Mouse (Mus musculus) kidney, postnatal 0 days (tissue): ENCODE results near the gene Lzts2. TPM values are rescaled to one million over a fixed set of nuclear protein-coding genes. Genes with fewer than 3 reads are reported as not detected.

Experiments used
- ATAC-seq: fragments of 200-750 bp; cut with Nextera tagmentation; replicated peaks from 2 replicates; pipeline ENCODE4 v1.8.0; 2017; ENCODE audit warnings: low read depth, moderate number of reproducible peaks, moderate TSS enrichment, moderate library complexity; ENCODE audit not compliant: low FRiP score
- DNase-seq: peaks from one replicate; pipeline ENCODE4 v3.0.0-alpha.2; 2016; ENCODE audit warnings: low spot score
- H3K27ac ChIP-seq: fragments of 300-500 bp; sonication (generic); 2 replicates; pipeline ENCODE4 v1.5.1; 2014; ENCODE audit warnings: mild to moderate bottlenecking
- H3K27me3 ChIP-seq: fragments of 300-500 bp; sonication (generic); 2 replicates; pipeline ENCODE4 v1.6.1; 2014; ENCODE audit warnings: low read length, mixed read lengths; ENCODE audit not compliant: insufficient read depth
- H3K36me3 ChIP-seq: fragments of 300-500 bp; sonication (generic); 2 replicates; pipeline ENCODE4 v1.6.1; 2014; ENCODE audit warnings: low read length, mixed read lengths; ENCODE audit not compliant: insufficient read depth
- H3K4me1 ChIP-seq: fragments of 300-500 bp; sonication (generic); replicated peaks from 2 replicates; pipeline ENCODE4 v1.6.1; 2014; ENCODE audit warnings: antibody characterized with exemption, low read length, mixed read lengths; ENCODE audit not compliant: insufficient read depth
- H3K4me2 ChIP-seq: fragments of 300-500 bp; sonication (generic); 2 replicates; pipeline ENCODE4 v1.6.1; 2014; ENCODE audit warnings: mild to moderate bottlenecking, low read length, moderate library complexity, mixed read lengths
- H3K4me3 ChIP-seq: fragments of 300-500 bp; sonication (generic); replicated peaks from 2 replicates; pipeline ENCODE4 v1.5.1; 2014; ENCODE audit warnings: low read depth, low read length
- H3K9ac ChIP-seq: fragments of 300-500 bp; sonication (generic); 2 replicates; pipeline ENCODE4 v1.6.1; 2014; ENCODE audit warnings: low read depth, low read length
- H3K9me3 ChIP-seq: fragments of 300-500 bp; sonication (generic); replicated peaks from 2 replicates; pipeline ENCODE4 v1.6.1; 2016; ENCODE audit warnings: low read length, inconsistent platforms, mixed read lengths
- CTCF ChIP-seq: IDR thresholded peaks from 2 replicates; pipeline ENCODE4 v1.5.1; 2016; ENCODE audit warnings: antibody characterized with exemption, low read depth, mild to moderate bottlenecking, moderate library complexity
- WGBS: fragments of 180-500 bp; shearing (Covaris S2); extraction: QIAGEN DNeasy Blood & Tissue Kit; methylation state at CpG from one replicate; pipeline ENCODE4 v1.1.7; 2014; 5-methylcytosine and 5-hydroxymethylcytosine counted together
- polyA plus RNA-seq: library from polyadenylated mRNA; unstranded; fragments of >200 nt; fragmentation: Nextera tagmentation; extraction: Ambion mirVana; gene quantifications from 2 replicates; pipeline ENCODE4 v1.2.1, GENCODE M21; 2015

Lzts2 gene
- polyA plus RNA-seq, 1 experiment from 2014 or later, result 69.5 TPM

DNA sequence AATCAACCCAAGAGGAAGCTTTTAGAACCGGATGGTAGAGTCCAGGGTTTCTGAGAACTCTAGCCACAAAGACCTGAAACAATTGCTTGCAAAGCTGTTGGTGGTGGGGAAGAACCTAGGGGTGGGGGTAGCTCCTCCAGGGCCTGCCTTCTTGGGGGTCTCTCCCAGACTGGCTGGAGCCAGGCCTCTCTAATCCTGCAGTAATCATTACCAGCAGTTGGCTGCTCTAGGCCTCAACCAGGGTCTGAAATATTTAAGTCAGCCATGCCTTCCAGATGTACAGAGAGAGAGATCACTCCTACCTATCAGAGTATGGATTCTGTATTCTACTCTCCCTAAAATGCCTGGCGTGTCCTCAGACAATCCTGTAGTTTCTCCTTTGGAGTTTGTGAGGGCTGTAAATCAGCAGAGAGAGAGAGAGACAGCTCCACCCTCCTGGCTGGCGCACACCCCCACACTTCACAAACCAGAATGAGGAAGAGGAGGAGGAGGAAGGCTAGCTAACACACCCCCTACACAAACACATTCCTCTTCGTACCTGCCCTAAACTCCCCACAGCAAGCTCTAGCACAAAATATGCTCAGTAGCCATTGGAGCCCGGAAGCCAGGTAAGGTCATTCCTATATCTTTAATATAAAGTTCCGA is 511 bp upstream of the Lzts2 start:
- Histone ChIP-seq H3K9me3 (no peaks in the 10 kb centered on the region), H3K4me1 (peaks cover 28% of the 10 kb centered on the region), H3K27ac (peak overlapping the region; percentile 99), H3K27me3 (no peaks in the 10 kb centered on the region), H3K9ac (no peak overlapping the region), H3K4me2 (peak overlapping the region; percentile 97; the same call in 1 of the 2 replicates), H3K4me3 (no peak overlapping the region), H3K36me3 (0 out of 2 replicates have a peak, but pooled peaks cover 11% of the 10 kb centered on the region)
- no peak for TF ChIP-seq CTCF
- no peak for DNase-seq
- ATAC-seq, result no peak
- WGBS, result 47% methylated on average over 6 of the region's 6 CpGs

DNA sequence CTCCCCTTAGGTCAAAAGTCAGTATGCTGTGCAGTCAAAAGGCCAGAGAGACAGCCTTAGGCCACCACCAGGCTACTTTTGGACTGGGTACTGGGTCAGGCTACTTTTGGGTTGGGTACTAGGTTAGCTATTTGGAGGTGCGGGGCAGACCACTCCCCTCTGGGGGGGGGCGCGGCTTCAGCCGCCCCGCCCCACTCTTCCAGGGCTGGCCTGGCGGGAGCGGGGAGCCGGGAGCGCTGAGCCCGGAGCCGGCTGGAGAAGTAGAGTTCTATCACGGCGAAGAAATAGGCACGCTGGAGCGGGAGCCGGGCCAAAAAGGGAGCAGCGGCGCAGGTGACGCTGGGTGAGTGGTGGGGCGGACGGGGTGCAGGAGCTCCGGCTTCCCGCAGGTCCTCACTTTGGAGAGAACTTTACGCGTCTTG is 778 bp downstream of the Lzts2 start:
- TF ChIP-seq CTCF, result no peak
- H3K4me3 ChIP-seq, result peak overlapping the region; percentile 73
- H3K27me3 ChIP-seq, result no peaks in the 10 kb centered on the region
- DNase-seq, result peak; percentile 63
- H3K9ac ChIP-seq, result peak overlapping the region; percentile 76
- H3K9me3 ChIP-seq, result no peaks in the 10 kb centered on the region
- ATAC-seq, result peak; percentile 25
- WGBS, result under 1% methylated on average over 25 of the region's 25 CpGs
- peak overlapping the region; percentile 97 for H3K4me2 ChIP-seq
- 0 out of 2 replicates have a peak, but pooled peaks cover 8% of the 10 kb centered on the region for H3K36me3 ChIP-seq
- peaks cover 39% of the 10 kb centered on the region for H3K4me1 ChIP-seq
- peak overlapping the region; percentile 99 for H3K27ac ChIP-seq

DNA sequence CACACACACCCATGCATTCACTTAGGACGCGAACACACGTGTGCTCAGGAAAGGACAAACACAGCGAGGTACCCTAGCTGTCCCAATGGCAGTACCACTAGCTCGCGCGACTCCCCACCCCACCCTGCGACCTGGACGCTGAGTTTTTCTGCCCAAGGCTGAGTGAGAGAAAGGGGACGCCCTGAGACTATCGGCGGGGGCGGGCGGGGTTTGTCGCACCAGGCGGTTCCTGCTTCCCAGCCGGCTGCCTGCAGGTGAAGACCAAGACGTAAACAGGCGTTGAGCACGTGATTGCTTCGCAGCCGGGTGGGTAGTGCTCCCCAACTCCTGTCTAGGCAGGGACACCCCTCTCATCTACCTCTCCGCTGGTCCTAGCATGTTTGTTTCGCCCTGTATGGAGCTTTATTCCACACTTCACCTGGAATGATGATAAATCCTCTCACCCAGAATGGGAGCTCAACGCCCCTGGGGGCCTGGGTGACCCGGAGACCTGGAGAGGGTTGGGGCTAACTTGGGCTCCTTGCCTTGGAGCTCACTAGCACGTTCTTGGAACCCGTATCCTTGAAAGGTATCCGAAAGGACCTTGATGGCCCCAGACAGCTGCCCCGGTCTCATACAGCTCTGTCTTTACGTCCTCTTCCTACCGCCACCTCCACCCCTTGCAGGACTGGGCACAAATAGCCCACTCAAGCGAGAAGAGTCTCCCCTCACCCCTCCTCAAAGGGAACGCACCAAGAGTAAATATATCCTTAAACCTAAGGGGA is 1.5 kb downstream of the Lzts2 start:
- Histone ChIP-seq H3K27me3 (no peaks in the 10 kb centered on the region), H3K9me3 (no peaks in the 10 kb centered on the region), H3K9ac (peak overlapping the region; percentile 76), H3K27ac (peak overlapping the region; percentile 99), H3K4me3 (peak overlapping the region; percentile 73), H3K36me3 (0 out of 2 replicates have a peak, but pooled peaks cover 1% of the 10 kb centered on the region), H3K4me2 (peak overlapping the region; percentile 97), H3K4me1 (peaks cover 42% of the 10 kb centered on the region)
- no peak for ATAC-seq
- peak; percentile 48 for DNase-seq
- WGBS, result under 1% methylated on average over 34 of the region's 34 CpGs
- no peak for TF ChIP-seq CTCF

DNA sequence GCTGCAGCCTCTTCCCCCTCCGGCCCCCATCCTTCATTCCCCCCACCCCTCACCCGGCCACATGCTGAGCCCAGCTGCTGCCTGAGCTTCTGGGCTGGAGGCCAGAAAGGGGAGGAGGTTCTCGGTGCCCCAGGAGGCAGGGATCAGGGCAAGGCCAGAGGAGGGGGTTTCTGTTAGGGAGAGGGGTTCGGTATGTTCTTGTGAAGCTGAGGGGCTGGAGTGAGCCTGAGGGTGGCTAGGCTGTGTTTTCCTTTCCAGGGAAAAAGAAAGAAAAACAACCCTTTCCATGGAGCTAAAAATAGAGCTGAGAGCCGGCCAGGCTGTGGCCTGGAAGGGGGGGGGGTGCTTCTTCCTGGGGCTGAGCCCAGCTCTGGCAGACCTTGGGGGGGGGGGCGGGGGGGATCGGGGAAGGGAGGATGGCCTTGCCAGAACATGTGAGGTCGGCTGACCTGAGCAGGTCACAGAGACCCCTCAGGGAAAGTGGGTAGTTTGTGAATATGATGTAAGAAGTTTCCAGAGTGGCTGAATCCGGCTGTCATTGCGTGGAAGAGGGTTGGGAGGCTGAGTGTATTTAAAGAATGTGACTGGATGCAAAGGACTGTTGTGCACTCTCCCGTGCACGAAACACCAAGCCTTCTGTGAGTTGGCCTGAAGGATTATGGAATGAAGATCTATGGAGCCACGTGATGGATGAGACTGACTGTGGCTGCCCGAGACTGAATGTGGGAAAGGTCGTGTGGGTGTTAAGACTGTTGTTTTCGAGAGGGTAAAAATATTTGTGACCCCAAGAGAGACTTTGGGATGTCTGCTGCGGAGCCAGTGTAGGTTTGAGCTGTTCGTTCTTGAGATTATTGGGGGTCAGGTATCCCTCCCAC is 2.4 kb downstream of the Lzts2 start:
- Histone ChIP-seq H3K4me3 (peak overlapping the region; percentile 73), H3K9ac (peak overlapping the region; percentile 86), H3K4me2 (peak overlapping the region; percentile 97), H3K4me1 (peaks cover 50% of the 10 kb centered on the region), H3K9me3 (no peaks in the 10 kb centered on the region), H3K36me3 (peaks cover 5% of the 10 kb centered on the region), H3K27ac (peak overlapping the region; percentile 99), H3K27me3 (no peaks in the 10 kb centered on the region)
- ATAC-seq (peak; percentile 31), DNase-seq (peak; percentile 92)
- no peak for TF ChIP-seq CTCF
- 0% methylated on average over 17 of the region's 18 CpGs for WGBS

DNA sequence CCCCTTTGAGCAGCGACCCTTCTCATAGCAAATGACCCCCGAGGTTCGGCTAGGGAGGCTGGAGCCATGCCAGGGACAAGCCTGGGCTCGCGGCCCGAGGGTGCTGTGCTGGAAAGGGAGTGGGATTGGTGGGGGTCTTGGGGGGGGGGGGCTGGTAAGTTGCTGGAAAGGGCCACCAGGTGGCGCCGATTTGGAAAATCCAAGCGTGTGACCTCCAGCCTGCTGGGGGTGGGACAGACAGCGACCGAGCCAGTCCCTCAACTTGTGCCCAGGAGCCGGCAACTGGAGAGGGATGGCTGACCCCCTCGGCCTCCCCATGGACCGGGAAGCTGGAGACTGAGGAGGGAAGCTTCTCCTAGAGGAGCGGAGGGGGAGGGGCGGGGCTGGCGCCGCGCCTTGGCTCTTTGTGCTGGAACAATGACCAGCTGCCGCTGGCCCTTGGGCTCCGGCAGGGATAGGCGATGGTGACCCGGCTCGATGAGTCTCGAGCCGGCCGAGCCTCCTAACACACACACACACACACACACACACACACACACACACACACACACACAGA is 3.1 kb downstream of the Lzts2 start:
- ATAC-seq, result peak; percentile 52
- TF ChIP-seq CTCF, result peak; percentile 56
- Histone ChIP-seq H3K36me3 (peaks cover 10% of the 10 kb centered on the region), H3K4me2 (peak overlapping the region; percentile 97), H3K4me3 (peak overlapping the region; percentile 73), H3K27me3 (no peaks in the 10 kb centered on the region), H3K27ac (peak overlapping the region; percentile 99), H3K9me3 (no peaks in the 10 kb centered on the region), H3K9ac (peak overlapping the region; percentile 86), H3K4me1 (peaks cover 50% of the 10 kb centered on the region)
- whole genome bisulfite sequencing, result under 1% methylated on average over 18 of the region's 27 CpGs
- peak; percentile 92 for DNase-seq
